Mouse (Mus musculus) left cerebral cortex, postnatal 10 days (tissue): ENCODE measurements around the gene Anapc15. TPM values are rescaled to one million over a fixed set of nuclear protein-coding genes. Genes with fewer than 3 reads are reported as not detected.

Source experiments
- DNase-seq, 2 experiments: peaks; one replicate each; pipeline ENCODE4 v3.0.0; 2021 to 2022; ENCODE audit warnings: low spot score in 2 of 2, mixed read lengths in 1 of 2; ENCODE audit errors: extremely low spot score in 1 of 2
- intact Hi-C: fragments of 180-260 bp; cut with DNase I; formaldehyde crosslinking; loops from one replicate; pipeline ENCODE4 v1.15.1; 2025
- total RNA-seq, 2 experiments: library from RNA; stranded (reverse); gene quantifications; 2 replicates each; pipeline ENCODE4 v1.2.3; 2021

Anapc15 gene
- total RNA-seq, 2 experiments from 2014 or later: 31.4 to 36.2 TPM

- intact Hi-C loops: loop anchor here (5.0 kb wide), 2 partner anchors 59 to 161 kb away; no protein-coding TSS in a partner anchor
Measured at GRCm38 (mm10) chr7:101837606-101838471, 25.7 kb upstream of the Anapc15 start, which contains the start of gene Inppl1. Gene Inppl1, minus strand, starts transcription at chr7:101838229.

GRCm38 (mm10) chr7:101844186-101844585 is 19.3 kb upstream of the Anapc15 start:
- DNase-seq: no peak
- intact Hi-C loops: no loop called here

More at GRCm38 (mm10) chr7:101837606-101838471, 25.7 kb upstream of the Anapc15 start, which contains the start of gene Inppl1:
- peak; percentile 48 to 92 for DNase-seq

- intact Hi-C loops: no loop called here
- DNase-seq: no peak
Measured at GRCm38 (mm10) chr7:101847934-101848333, 15.6 kb upstream of the Anapc15 start.

- DNase-seq: no peak
- intact Hi-C loops: no loop called here
Measured at GRCm38 (mm10) chr7:101851689-101852088, 11.8 kb upstream of the Anapc15 start.

GRCm38 (mm10) chr7:101852846-101853245 is 10.7 kb upstream of the Anapc15 start:
- intact Hi-C loops: no loop called here

GRCm38 (mm10) chr7:101853816-101854215 is 9.7 kb upstream of the Anapc15 start:
- intact Hi-C loops: no loop called here
- no peak for DNase-seq

More at GRCm38 (mm10) chr7:101852846-101853245, 10.7 kb upstream of the Anapc15 start:
- no peak for DNase-seq

- DNase-seq: no peak
- intact Hi-C loops: no loop called here
Measured at GRCm38 (mm10) chr7:101857094-101857493, 6.4 kb upstream of the Anapc15 start, which contains the start of gene Folr2. Gene Folr2, minus strand, starts transcription at chr7:101857194.

GRCm38 (mm10) chr7:101858362-101858761 is 5.2 kb upstream of the Anapc15 start:
- intact Hi-C loops: no loop called here
- DNase-seq: no peak

- intact Hi-C loops: no loop called here
- DNase-seq: no peak
Measured at GRCm38 (mm10) chr7:101860978-101861377, 2.5 kb upstream of the Anapc15 start.

- no peak for DNase-seq
- intact Hi-C loops: no loop called here
Measured at GRCm38 (mm10) chr7:101862291-101862690, 1.2 kb upstream of the Anapc15 start.

GRCm38 (mm10) chr7:101866491-101867265 is 3.2 kb downstream of the Anapc15 start:
- intact Hi-C loops: no loop called here
- DNase-seq: no peak

- intact Hi-C loops: no loop called here
- DNase-seq: no peak
Measured at GRCm38 (mm10) chr7:101867482-101867881, 4.0 kb downstream of the Anapc15 start.

- no peak for DNase-seq
- intact Hi-C loops: no loop called here
Measured at GRCm38 (mm10) chr7:101868241-101869162, 5.0 kb downstream of the Anapc15 start.

- intact Hi-C loops: no loop called here
- DNase-seq: no peak
Measured at GRCm38 (mm10) chr7:101869163-101869500, 5.6 kb downstream of the Anapc15 start.

- DNase-seq: no peak
- intact Hi-C loops: no loop called here
Measured at GRCm38 (mm10) chr7:101870629-101871028, 7.1 kb downstream of the Anapc15 start, which contains the start of gene Folr1. Gene Folr1, minus strand, starts transcription at chr7:101870788.

GRCm38 (mm10) chr7:101871296-101871695 is 7.8 kb downstream of the Anapc15 start:
- no peak for DNase-seq
- intact Hi-C loops: no loop called here

GRCm38 (mm10) chr7:101875978-101876377 is 12.5 kb downstream of the Anapc15 start:
- intact Hi-C loops: no loop called here
- no peak for DNase-seq

- intact Hi-C loops: no loop called here
- no peak for DNase-seq
Measured at GRCm38 (mm10) chr7:101880855-101881254, 17.3 kb downstream of the Anapc15 start.
